Mouse (Mus musculus) right cerebral cortex, postnatal 4 days (tissue): ENCODE measurements around the gene Zmpste24.

ENCODE experiments used
- DNase-seq: peaks from one replicate; pipeline ENCODE4 v3.0.0-alpha.2; 2022

Zmpste24 gene

GRCm38 (mm10) chr4:121031440-121031839, 66.6 kb downstream of the Zmpste24 start:
- no peak for DNase-seq

GRCm38 (mm10) chr4:121029632-121030031, 68.4 kb downstream of the Zmpste24 start:
- no peak for DNase-seq

GRCm38 (mm10) chr4:121028659-121029392, 69.2 kb downstream of the Zmpste24 start:
- DNase-seq, result peak; percentile 76

- no peak for DNase-seq
These were observed 69.9 kb downstream of the Zmpste24 start for GRCm38 (mm10) chr4:121028146-121028545.

- no peak for DNase-seq
These were observed 72.4 kb downstream of the Zmpste24 start for GRCm38 (mm10) chr4:121025681-121026080.

GRCm38 (mm10) chr4:121023941-121024340, 74.1 kb downstream of the Zmpste24 start:
- DNase-seq, result no peak

- DNase-seq, result no peak
These were observed 74.6 kb downstream of the Zmpste24 start for GRCm38 (mm10) chr4:121023464-121023863.

- no peak for DNase-seq
These were observed 76.1 kb downstream of the Zmpste24 start for GRCm38 (mm10) chr4:121021911-121022310.

- DNase-seq, result no peak
These were observed 77.8 kb downstream of the Zmpste24 start for GRCm38 (mm10) chr4:121020040-121020790.

- no peak for DNase-seq
These were observed 79.8 kb downstream of the Zmpste24 start for GRCm38 (mm10) chr4:121018250-121018649.

- peak; percentile 99 for DNase-seq
These were observed 80.9 kb downstream of the Zmpste24 start, which contains the start of gene Smap2 for GRCm38 (mm10) chr4:121016928-121017657. Gene Smap2, minus strand, starts transcription at chr4:121017247.

GRCm38 (mm10) chr4:121016021-121016898, 81.8 kb downstream of the Zmpste24 start:
- peak; percentile 53 for DNase-seq

- no peak for DNase-seq
These were observed 82.8 kb downstream of the Zmpste24 start for GRCm38 (mm10) chr4:121015268-121015659.

GRCm38 (mm10) chr4:121014594-121015267, 83.3 kb downstream of the Zmpste24 start:
- no peak for DNase-seq

GRCm38 (mm10) chr4:121010770-121011549, 87.1 kb downstream of the Zmpste24 start:
- DNase-seq, result no peak
